Mouse (Mus musculus): ENCODE data around the gene Nhej1.

- TF ChIP-seq POLR2A (IDR thresholded peaks at IDR 0.05; ENCODE audit: insufficient read length, low read depth) (no peak), MYOG (IDR thresholded peaks at IDR 0.05; ENCODE audit: control insufficient read depth in 1 of 3, insufficient read depth in 1 of 3, insufficient read length in 2 of 3, low read depth in 2 of 3) (no peak), POLR2AphosphoS2 (IDR thresholded peaks at IDR 0.05; ENCODE audit: insufficient read length, low read depth) (no peak)
These were observed 13.4 kb upstream of the Nhej1 start for GRCm38 (mm10) chr1:75138448-75138847.

Measured in myocyte (in vitro differentiated cells).